In genomic region chr9:79516384-79516783, GRCm38 (mm10) we compare ENCODE assay signal across 26 mouse cellular contexts.
DNase-seq lines count a peak whose midpoint lies in the region; ATAC-seq and TF ChIP-seq lines count a peak whose summit lies in the region.
"Had no signal": no experiment of that assay in that cellular context is flagged by ENCODE, and none has a peak within 500 bp of the region (broad histone marks: within the 10 kb centered on the region; RNA-seq: fewer than 3 reads in every experiment).

No protein-coding gene starts in this region.

- 41% methylated on average over 7 of the region's 7 CpGs for WGBS in lung, embryonic 15.5 days
- 45% methylated on average over 7 of the region's 7 CpGs for WGBS in lung, embryonic 16.5 days
- WGBS in thymus, adult 2 months, result 92% methylated on average over 7 of the region's 7 CpGs

- no peaks in the 10 kb centered on the region for H3K27me3 ChIP-seq in lung, embryonic 15.5 days
- H3K27me3 ChIP-seq in lung, embryonic 16.5 days (ENCODE audit: control insufficient read depth, insufficient read depth, low read depth, low read length), result no peaks in the 10 kb centered on the region
- H3K27me3 ChIP-seq in thymus, adult 2 months (ENCODE audit: control insufficient read depth, insufficient read depth, low read length), result no peaks in the 10 kb centered on the region
- H3K27me3 ChIP-seq: embryonic facial prominence, embryonic 12.5 days; embryonic facial prominence, embryonic 15.5 days; heart, embryonic 12.5 days; heart, embryonic 15.5 days had no signal

- H3K4me1 ChIP-seq in lung, embryonic 15.5 days, result peaks cover 3% of the 10 kb centered on the region
- peaks cover 4% of the 10 kb centered on the region; the same call in 1 of the 2 replicates for H3K4me1 ChIP-seq in lung, embryonic 16.5 days (replicated peaks; ENCODE audit: control insufficient read depth, insufficient read depth, low read length)
- no peaks in the 10 kb centered on the region for H3K4me1 ChIP-seq in thymus, adult 2 months (replicated peaks; ENCODE audit: control insufficient read depth, insufficient read depth, low read length)
- H3K4me1 ChIP-seq: embryonic facial prominence, embryonic 12.5 days; embryonic facial prominence, embryonic 15.5 days; hindbrain, embryonic 10.5 days had no signal

- no peaks in the 10 kb centered on the region for H3K9me3 ChIP-seq in lung, embryonic 15.5 days
- no peaks in the 10 kb centered on the region for H3K9me3 ChIP-seq in lung, embryonic 16.5 days (ENCODE audit: control insufficient read depth, low read length)
- H3K9me3 ChIP-seq: embryonic facial prominence, embryonic 12.5 days; embryonic facial prominence, embryonic 15.5 days; heart, embryonic 12.5 days; heart, embryonic 15.5 days; hindbrain, embryonic 10.5 days had no signal

- peak; percentile 90; the same call in 1 of the 2 replicates for ATAC-seq in lung, embryonic 15.5 days (ENCODE audit: borderline replicate concordance, extremely low read depth, low FRiP score, low TSS enrichment)
- ATAC-seq in lung, embryonic 16.5 days (ENCODE audit: low read depth), result peak; percentile 95
- ATAC-seq: activated CD4-positive, CD25-positive, alpha-beta regulatory T cell, adult 4 months; CD4-positive, CD25-positive, alpha-beta regulatory T cell, adult 4 months; forebrain, embryonic 14.5 days; forebrain, postnatal 0 days; hindbrain, postnatal 0 days had no signal

- H3K27ac ChIP-seq in lung, embryonic 15.5 days, result no peak overlapping the region
- no peak overlapping the region for H3K27ac ChIP-seq in lung, embryonic 16.5 days (ENCODE audit: low read length)
- H3K27ac ChIP-seq in thymus, adult 2 months (ENCODE audit: control insufficient read depth, insufficient read depth, low read length), result no peak overlapping the region
- H3K27ac ChIP-seq: embryonic facial prominence, embryonic 12.5 days; embryonic facial prominence, embryonic 15.5 days; heart, embryonic 15.5 days; hindbrain, embryonic 10.5 days; hindbrain, embryonic 14.5 days; hindbrain, postnatal 0 days had no signal

- no peak overlapping the region for H3K4me2 ChIP-seq in lung, embryonic 15.5 days
- peak overlapping the region; percentile 35; the same call in 1 of the 2 replicates for H3K4me2 ChIP-seq in lung, embryonic 16.5 days (ENCODE audit: low read depth, low read length)
- H3K4me2 ChIP-seq: embryonic facial prominence, embryonic 12.5 days; embryonic facial prominence, embryonic 15.5 days; heart, embryonic 12.5 days; heart, embryonic 15.5 days; hindbrain, embryonic 14.5 days had no signal

- no peak overlapping the region for H3K4me3 ChIP-seq in lung, embryonic 15.5 days
- no peak overlapping the region for H3K4me3 ChIP-seq in lung, embryonic 16.5 days (ENCODE audit: low read length)
- H3K4me3 ChIP-seq in thymus, adult 2 months (ENCODE audit: control insufficient read depth, insufficient read depth, low read length), result no peak overlapping the region
- H3K4me3 ChIP-seq: embryonic facial prominence, embryonic 12.5 days; embryonic facial prominence, embryonic 15.5 days; heart, embryonic 12.5 days; heart, embryonic 15.5 days; hindbrain, embryonic 10.5 days had no signal

- peak; percentile 57 for DNase-seq in lung, postnatal 14 days
- DNase-seq in cerebellum, adult 11-12 months, result no peak
- DNase-seq in thymus, adult 2 months, result no peak
- no peak for DNase-seq in frontal cortex, postnatal 14 days (ENCODE audit: low spot score in 2 of 2)
- DNase-seq: adrenal gland, adult 8-10 months; adrenal gland, postnatal 25 days; cerebellum, adult 18-20 months; cerebellum, adult 9-10 months; cerebellum, postnatal 25 days; forebrain, postnatal 0 days; gastrocnemius, postnatal 25 days; heart, adult 18-20 months; heart, postnatal 10 days; heart, postnatal 36 days had no signal

- no peak overlapping the region for H3K9ac ChIP-seq in lung, embryonic 15.5 days
- H3K9ac ChIP-seq in lung, embryonic 16.5 days (ENCODE audit: low read length), result no peak overlapping the region
- H3K9ac ChIP-seq: embryonic facial prominence, embryonic 12.5 days; embryonic facial prominence, embryonic 15.5 days; forebrain, postnatal 0 days; heart, embryonic 12.5 days; heart, embryonic 15.5 days; hindbrain, embryonic 14.5 days had no signal

- no peak for TF ChIP-seq CTCF in thymus, adult 2 months (IDR thresholded peaks at IDR 0.05; ENCODE audit: borderline replicate concordance, control insufficient read depth, extremely low read depth, insufficient read depth, low read length, poor library complexity)

- no peaks in the 10 kb centered on the region for H3K36me3 ChIP-seq in lung, embryonic 15.5 days
- H3K36me3 ChIP-seq in lung, embryonic 16.5 days (ENCODE audit: control insufficient read depth, insufficient read depth, low read length), result no peaks in the 10 kb centered on the region
- H3K36me3 ChIP-seq in thymus, adult 2 months (ENCODE audit: control insufficient read depth, insufficient read depth, low read length), result no peaks in the 10 kb centered on the region
- H3K36me3 ChIP-seq: embryonic facial prominence, embryonic 12.5 days; embryonic facial prominence, embryonic 15.5 days; heart, embryonic 12.5 days; heart, embryonic 15.5 days; hindbrain, embryonic 10.5 days had no signal

- no peak for TF ChIP-seq POLR2A in thymus, adult 2 months (IDR thresholded peaks at IDR 0.05; ENCODE audit: control insufficient read depth, extremely low read depth, insufficient read depth, low read length, poor library complexity)
